Mouse (Mus musculus): ENCODE measurements at regions not wholly inside any gene's neighbourhood (a gene's known extent, or its start where the extent isn't known, plus 50 kb on each side); places are given as distances from the start of the nearest gene placed in this dataset.

- Histone ChIP-seq H3K9me3 (ENCODE audit: control insufficient read depth, low read length) (no peaks in the 10 kb centered on the region), H3K27me3 (ENCODE audit: control insufficient read depth, insufficient read depth, low read length) (no peaks in the 10 kb centered on the region), H3K27ac (replicated peaks) (peak overlapping the region; percentile 46), H3K36me3 (ENCODE audit: control insufficient read depth, insufficient read depth, low read length) (no peaks in the 10 kb centered on the region), H3K4me2 (replicated peaks; ENCODE audit: low read depth) (0 out of 2 replicates have a peak overlapping the region, but pooled peaks have one; percentile 2), H3K4me1 (replicated peaks; ENCODE audit: control insufficient read depth, insufficient read depth) (no peaks in the 10 kb centered on the region), H3K9ac (ENCODE audit: low read length) (no peak overlapping the region), H3K4me3 (ENCODE audit: low read depth, low read length) (no peak overlapping the region)
- no peak for TF ChIP-seq EP300 (optimal IDR thresholded peaks at IDR 0.05)
- TF ChIP-seq CTCF (IDR thresholded peaks at IDR 0.05; ENCODE audit: low read depth), result no peak
- ATAC-seq (ENCODE audit: low FRiP score, low TSS enrichment), result no peak; the same call in 1 of the 2 replicates
- WGBS, result 35% methylated on average over 6 of the region's 6 CpGs
- no peak for DNase-seq (ENCODE audit: low spot score)
These were observed 345.9 kb downstream of the Sox4 start for GRCm38 (mm10) chr13:28607551-28608114.

- Histone ChIP-seq H3K9me3 (ENCODE audit: control insufficient read depth, low read length) (no peaks in the 10 kb centered on the region), H3K36me3 (ENCODE audit: control insufficient read depth, insufficient read depth, low read length) (no peaks in the 10 kb centered on the region), H3K9ac (ENCODE audit: low read length) (no peak overlapping the region), H3K4me2 (replicated peaks; ENCODE audit: low read depth) (no peak overlapping the region), H3K4me3 (ENCODE audit: low read depth, low read length) (no peak overlapping the region), H3K4me1 (replicated peaks; ENCODE audit: control insufficient read depth, insufficient read depth) (no peaks in the 10 kb centered on the region), H3K27ac (replicated peaks) (no peak overlapping the region), H3K27me3 (ENCODE audit: control insufficient read depth, insufficient read depth, low read length) (no peaks in the 10 kb centered on the region)
- WGBS, result 89% methylated on average over 1 of the region's 1 CpGs
- no peak for ATAC-seq (ENCODE audit: low FRiP score, low TSS enrichment)
- no peak for DNase-seq (ENCODE audit: low spot score)
- TF ChIP-seq CTCF (IDR thresholded peaks at IDR 0.05; ENCODE audit: low read depth) (no peak), EP300 (optimal IDR thresholded peaks at IDR 0.05) (no peak)
These were observed 346.9 kb downstream of the Sox4 start for GRCm38 (mm10) chr13:28606651-28607050.

GRCm38 (mm10) chr13:28605833-28606232 is 347.7 kb downstream of the Sox4 start:
- Histone ChIP-seq H3K9ac (ENCODE audit: low read length) (no peak overlapping the region), H3K9me3 (ENCODE audit: control insufficient read depth, low read length) (no peaks in the 10 kb centered on the region), H3K27me3 (ENCODE audit: control insufficient read depth, insufficient read depth, low read length) (no peaks in the 10 kb centered on the region), H3K27ac (replicated peaks) (no peak overlapping the region), H3K4me2 (replicated peaks; ENCODE audit: low read depth) (no peak overlapping the region), H3K4me3 (ENCODE audit: low read depth, low read length) (no peak overlapping the region), H3K4me1 (replicated peaks; ENCODE audit: control insufficient read depth, insufficient read depth) (no peaks in the 10 kb centered on the region), H3K36me3 (ENCODE audit: control insufficient read depth, insufficient read depth, low read length) (no peaks in the 10 kb centered on the region)
- 59% methylated on average over 1 of the region's 1 CpGs for WGBS
- no peak for TF ChIP-seq EP300 (optimal IDR thresholded peaks at IDR 0.05)
- TF ChIP-seq CTCF (IDR thresholded peaks at IDR 0.05; ENCODE audit: low read depth), result no peak
- DNase-seq (ENCODE audit: low spot score) (no peak), ATAC-seq (ENCODE audit: low FRiP score, low TSS enrichment) (no peak)

DNA sequence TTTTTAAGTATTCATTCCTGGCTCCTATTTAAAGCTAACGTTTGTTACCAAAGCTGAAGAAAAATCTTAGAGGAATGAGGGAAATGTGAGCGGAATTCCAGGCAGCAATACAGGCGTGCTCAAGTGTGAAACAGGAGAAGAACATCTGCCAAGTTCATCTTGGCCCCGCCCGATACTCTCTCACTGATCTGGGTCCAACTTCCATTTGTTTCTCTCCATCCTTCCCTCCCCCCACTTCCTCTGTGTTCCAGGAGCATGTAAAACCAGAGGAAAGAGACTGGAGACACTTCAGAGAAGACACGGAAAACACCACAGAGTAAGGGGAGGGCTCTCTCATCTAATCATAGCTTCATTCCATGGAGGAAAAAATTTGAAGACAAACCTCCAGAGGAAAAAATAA is 346.7 kb downstream of the Gm11361 start:
- Histone ChIP-seq H3K36me3 (ENCODE audit: control insufficient read depth, insufficient read depth, low read length) (no peaks in the 10 kb centered on the region), H3K27me3 (ENCODE audit: control insufficient read depth, insufficient read depth, low read length) (no peaks in the 10 kb centered on the region), H3K27ac (replicated peaks) (no peak overlapping the region), H3K4me3 (ENCODE audit: low read depth, low read length) (no peak overlapping the region), H3K9me3 (ENCODE audit: control insufficient read depth, low read length) (no peaks in the 10 kb centered on the region), H3K9ac (ENCODE audit: low read length) (no peak overlapping the region), H3K4me1 (replicated peaks; ENCODE audit: control insufficient read depth, insufficient read depth) (no peaks in the 10 kb centered on the region), H3K4me2 (replicated peaks; ENCODE audit: low read depth) (no peak overlapping the region)
- 25% methylated on average over 6 of the region's 6 CpGs for WGBS
- no peak for ATAC-seq (ENCODE audit: low FRiP score, low TSS enrichment)
- DNase-seq (ENCODE audit: low spot score), result no peak
- TF ChIP-seq EP300 (optimal IDR thresholded peaks at IDR 0.05) (no peak), CTCF (IDR thresholded peaks at IDR 0.05; ENCODE audit: low read depth) (no peak)

GRCm38 (mm10) chr13:28600792-28601191 is 343.5 kb downstream of the Gm11361 start:
- Histone ChIP-seq H3K4me2 (replicated peaks; ENCODE audit: low read depth) (no peak overlapping the region), H3K36me3 (ENCODE audit: control insufficient read depth, insufficient read depth, low read length) (no peaks in the 10 kb centered on the region), H3K27ac (replicated peaks) (no peak overlapping the region), H3K4me1 (replicated peaks; ENCODE audit: control insufficient read depth, insufficient read depth) (no peaks in the 10 kb centered on the region), H3K4me3 (ENCODE audit: low read depth, low read length) (no peak overlapping the region), H3K9me3 (ENCODE audit: control insufficient read depth, low read length) (no peaks in the 10 kb centered on the region), H3K27me3 (ENCODE audit: control insufficient read depth, insufficient read depth, low read length) (no peaks in the 10 kb centered on the region), H3K9ac (ENCODE audit: low read length) (no peak overlapping the region)
- DNase-seq (ENCODE audit: low spot score) (no peak), ATAC-seq (ENCODE audit: low FRiP score, low TSS enrichment) (no peak)
- TF ChIP-seq EP300 (optimal IDR thresholded peaks at IDR 0.05) (no peak), CTCF (IDR thresholded peaks at IDR 0.05; ENCODE audit: low read depth) (no peak)
- 58% methylated on average over 5 of the region's 5 CpGs for WGBS

- no peak overlapping the region for H3K27ac ChIP-seq (replicated peaks)
- H3K9me3 ChIP-seq (ENCODE audit: control insufficient read depth, low read length), result no peaks in the 10 kb centered on the region
- ATAC-seq (ENCODE audit: low FRiP score, low TSS enrichment) (no peak), DNase-seq (ENCODE audit: low spot score) (no peak)
- TF ChIP-seq EP300 (optimal IDR thresholded peaks at IDR 0.05) (no peak), CTCF (IDR thresholded peaks at IDR 0.05; ENCODE audit: low read depth) (no peak)
- H3K4me1 ChIP-seq (replicated peaks; ENCODE audit: control insufficient read depth, insufficient read depth), result no peaks in the 10 kb centered on the region
- no peak overlapping the region for H3K9ac ChIP-seq (ENCODE audit: low read length)
- no peaks in the 10 kb centered on the region for H3K27me3 ChIP-seq (ENCODE audit: control insufficient read depth, insufficient read depth, low read length)
- WGBS, result 89% methylated on average over 2 of the region's 2 CpGs
- H3K36me3 ChIP-seq (ENCODE audit: control insufficient read depth, insufficient read depth, low read length), result no peaks in the 10 kb centered on the region
- H3K4me3 ChIP-seq (ENCODE audit: low read depth, low read length), result no peak overlapping the region
- H3K4me2 ChIP-seq (replicated peaks; ENCODE audit: low read depth), result no peak overlapping the region
These were observed 339.0 kb downstream of the Gm11361 start for GRCm38 (mm10) chr13:28596367-28596766.
